Mouse (Mus musculus) megakaryocyte, embryonic 14.5 days (primary cell): ENCODE results near the gene Fhdc1.

Experiments used
- FLI1 ChIP-seq: IDR thresholded peaks from 2 replicates; pipeline ENCODE4 v1.6.1; 2012; ENCODE audit warnings: low read length, inconsistent platforms, mixed read lengths
- GATA1 ChIP-seq: IDR thresholded peaks from 3 replicates; pipeline ENCODE4 v1.6.1; 2012; ENCODE audit warnings: mixed read lengths, low read length, inconsistent platforms, borderline replicate concordance

DNA sequence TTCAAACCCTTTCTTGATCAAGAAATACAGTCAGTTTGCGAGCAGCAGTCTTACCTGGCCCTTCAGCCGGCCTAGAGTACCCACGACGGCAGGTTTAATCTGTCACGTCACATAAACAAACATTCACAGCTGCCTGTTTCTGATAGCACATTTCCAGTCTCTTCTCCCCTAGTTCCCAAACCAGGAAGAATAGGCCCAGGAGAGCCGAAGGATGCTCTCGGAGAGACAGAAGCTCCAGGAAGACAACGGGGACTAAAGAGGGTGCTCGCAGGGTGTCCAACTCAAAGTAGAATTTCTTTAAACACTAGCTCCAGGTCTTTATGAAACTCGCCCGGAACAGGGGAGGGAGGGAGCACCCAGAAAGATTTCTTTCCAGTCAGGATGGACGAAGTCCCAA lies 1.3 kb downstream of the Fhdc1 start:
- TF ChIP-seq GATA1 (no peak), FLI1 (no peak)
